Mouse (Mus musculus) hindbrain, embryonic 10.5 days (tissue): ENCODE measurements around the gene Pole2. TPM values are rescaled to one million over a fixed set of nuclear protein-coding genes. Genes with fewer than 3 reads are reported as not detected.
"Not testable (repeated sequence)": the region's sequence is repeated elsewhere in the genome, so short reads cannot be mapped to it uniquely, and the experiment has no call there.

Experiments used
- DNase-seq: peaks from one replicate; pipeline ENCODE4 v3.0.0-alpha.2; 2017; ENCODE audit warnings: low spot score
- H3K27ac ChIP-seq: fragments of 300-500 bp; sonication (generic); 2 replicates; pipeline ENCODE4 v1.5.1; 2016; ENCODE audit warnings: mild to moderate bottlenecking, moderate library complexity
- H3K27me3 ChIP-seq: fragments of 300-500 bp; sonication (generic); 2 replicates; pipeline ENCODE4 v1.6.1; 2016; ENCODE audit warnings: mild to moderate bottlenecking; ENCODE audit not compliant: poor library complexity, insufficient read depth, severe bottlenecking
- H3K36me3 ChIP-seq: fragments of 300-500 bp; sonication (generic); 2 replicates; pipeline ENCODE4 v1.6.1; 2016; ENCODE audit warnings: mild to moderate bottlenecking, moderate library complexity
- H3K4me1 ChIP-seq: fragments of 300-500 bp; sonication (generic); replicated peaks from 2 replicates; pipeline ENCODE4 v1.6.1; 2016; ENCODE audit warnings: mild to moderate bottlenecking
- H3K4me3 ChIP-seq: fragments of 300-500 bp; sonication (generic); 2 replicates; pipeline ENCODE4 v1.5.1; 2016; ENCODE audit warnings: mild to moderate bottlenecking, moderate library complexity
- H3K9me3 ChIP-seq: fragments of 300-500 bp; sonication (generic); 2 replicates; pipeline ENCODE4 v1.6.1; 2016; ENCODE audit warnings: mild to moderate bottlenecking, moderate library complexity
- WGBS: fragments of 180-500 bp; shearing (Covaris S2); methylation state at CpG from one replicate; pipeline ENCODE4 v1.1.7; 2016; 5-methylcytosine and 5-hydroxymethylcytosine counted together
- polyA plus RNA-seq: library from polyadenylated mRNA; unstranded; fragments of >200 nt; fragmentation: Nextera tagmentation; extraction: Ambion mirVana; gene quantifications from 2 replicates; pipeline ENCODE4 v1.2.1, GENCODE M21; 2016

Pole2 gene
- polyA plus RNA-seq, 1 experiment from 2014 or later = 23.4 TPM

- H3K4me3 ChIP-seq = peak overlapping the region; percentile 90
- DNase-seq = peak; percentile 62
- WGBS = 2% methylated on average over 86 of the region's 86 CpGs
- H3K9me3 ChIP-seq = no peaks in the 10 kb centered on the region
- no peaks in the 10 kb centered on the region for H3K27me3 ChIP-seq
- peaks cover 56% of the 10 kb centered on the region for H3K36me3 ChIP-seq
- H3K4me1 ChIP-seq = peaks cover 32% of the 10 kb centered on the region
- peak overlapping the region; percentile 96 for H3K27ac ChIP-seq
These were observed 43.4 kb downstream of the Pole2 start for GRCm38 (mm10) chr12:69184342-69185295.

GRCm38 (mm10) chr12:69183583-69184308, 44.2 kb downstream of the Pole2 start, which contains the start of the genes Rpl36al and Mgat2:
Rpl36al (minus strand) TSS chr12:69184083.
Mgat2 (plus strand) TSS chr12:69184157.
- Histone ChIP-seq H3K4me1 (peaks cover 32% of the 10 kb centered on the region), H3K36me3 (peaks cover 56% of the 10 kb centered on the region), H3K27me3 (no peaks in the 10 kb centered on the region), H3K27ac (peak within 1 kb of the TSS; percentile 96), H3K4me3 (peak within 1 kb of the TSS; percentile 90), H3K9me3 (no peaks in the 10 kb centered on the region)
- peak; percentile 97 for DNase-seq
- WGBS = under 1% methylated on average over 84 of the region's 84 CpGs

GRCm38 (mm10) chr12:69181800-69182199, 46.2 kb downstream of the Pole2 start:
- no peaks in the 10 kb centered on the region for H3K9me3 ChIP-seq
- H3K27me3 ChIP-seq = no peaks in the 10 kb centered on the region
- peaks cover 58% of the 10 kb centered on the region for H3K36me3 ChIP-seq
- H3K27ac ChIP-seq = no peak overlapping the region
- H3K4me1 ChIP-seq = peaks cover 25% of the 10 kb centered on the region
- 87% methylated on average over 4 of the region's 4 CpGs for WGBS
- no peak for DNase-seq
- H3K4me3 ChIP-seq = no peak overlapping the region

GRCm38 (mm10) chr12:69179371-69179770, 48.6 kb downstream of the Pole2 start:
- no peak for DNase-seq
- no peak overlapping the region for H3K27ac ChIP-seq
- no peak overlapping the region for H3K4me3 ChIP-seq
- no peaks in the 10 kb centered on the region for H3K27me3 ChIP-seq
- WGBS = 84% methylated on average over 12 of the region's 12 CpGs
- H3K4me1 ChIP-seq = peaks cover 5% of the 10 kb centered on the region
- no peaks in the 10 kb centered on the region for H3K9me3 ChIP-seq
- peaks cover 73% of the 10 kb centered on the region for H3K36me3 ChIP-seq

GRCm38 (mm10) chr12:69177526-69177925, 50.5 kb downstream of the Pole2 start:
- no peaks in the 10 kb centered on the region for H3K27me3 ChIP-seq
- H3K27ac ChIP-seq = no peak overlapping the region
- no peak overlapping the region for H3K4me3 ChIP-seq
- no peaks in the 10 kb centered on the region for H3K4me1 ChIP-seq
- H3K36me3 ChIP-seq = peaks cover 91% of the 10 kb centered on the region
- 85% methylated on average over 3 of the region's 3 CpGs for WGBS
- no peak for DNase-seq
- no peaks in the 10 kb centered on the region for H3K9me3 ChIP-seq

- no peaks in the 10 kb centered on the region for H3K27me3 ChIP-seq
- peaks cover 82% of the 10 kb centered on the region for H3K36me3 ChIP-seq
- H3K27ac ChIP-seq = no peak overlapping the region
- H3K4me3 ChIP-seq = no peak overlapping the region
- H3K9me3 ChIP-seq = no peaks in the 10 kb centered on the region
- DNase-seq = no peak
- no peaks in the 10 kb centered on the region for H3K4me1 ChIP-seq
- WGBS = 94% methylated on average over 3 of the region's 3 CpGs
These were observed 52.0 kb downstream of the Pole2 start for GRCm38 (mm10) chr12:69175975-69176374.

- no peak overlapping the region for H3K4me3 ChIP-seq
- H3K9me3 ChIP-seq = no peaks in the 10 kb centered on the region
- 95% methylated on average over 2 of the region's 2 CpGs for WGBS
These were observed 56.7 kb downstream of the Pole2 start for GRCm38 (mm10) chr12:69171307-69171706.

GRCm38 (mm10) chr12:69168461-69169106, 59.4 kb downstream of the Pole2 start, which contains the start of gene Lrr1:
Lrr1 (plus strand) TSS chr12:69168814.
- peaks cover 17% of the 10 kb centered on the region for H3K36me3 ChIP-seq
- peak within 1 kb of the TSS; percentile 93 for H3K4me3 ChIP-seq
- H3K27ac ChIP-seq = peak within 1 kb of the TSS; percentile 98
- peak; percentile 89 for DNase-seq
- peaks cover 22% of the 10 kb centered on the region for H3K4me1 ChIP-seq
- no peaks in the 10 kb centered on the region for H3K27me3 ChIP-seq
- H3K9me3 ChIP-seq = no peaks in the 10 kb centered on the region
- under 1% methylated on average over 40 of the region's 40 CpGs for WGBS

More at GRCm38 (mm10) chr12:69171307-69171706, 56.7 kb downstream of the Pole2 start:
- Histone ChIP-seq H3K27me3 (no peaks in the 10 kb centered on the region), H3K36me3 (peaks cover 45% of the 10 kb centered on the region), H3K4me1 (peaks cover 22% of the 10 kb centered on the region), H3K27ac (no peak overlapping the region)
- DNase-seq = no peak

- 10% methylated on average over 18 of the region's 18 CpGs for WGBS
- Histone ChIP-seq H3K4me3 (peak overlapping the region; percentile 93), H3K27ac (peak overlapping the region; percentile 98), H3K4me1 (peaks cover 22% of the 10 kb centered on the region), H3K27me3 (no peaks in the 10 kb centered on the region), H3K9me3 (no peaks in the 10 kb centered on the region), H3K36me3 (peaks cover 10% of the 10 kb centered on the region)
- no peak for DNase-seq
These were observed 60.1 kb downstream of the Pole2 start for GRCm38 (mm10) chr12:69167656-69168460.

- not testable (repeated sequence) for H3K36me3 ChIP-seq, H3K4me3 ChIP-seq, H3K27me3 ChIP-seq, DNase-seq, H3K9me3 ChIP-seq, H3K27ac ChIP-seq
- peaks cover 22% of the 10 kb centered on the region for H3K4me1 ChIP-seq
- 69% methylated on average over 8 of the region's 8 CpGs for WGBS
These were observed 61.0 kb downstream of the Pole2 start for GRCm38 (mm10) chr12:69166861-69167581.

- 64% methylated on average over 3 of the region's 3 CpGs for WGBS
These were observed 63.1 kb downstream of the Pole2 start for GRCm38 (mm10) chr12:69164904-69165303.

More at GRCm38 (mm10) chr12:69164904-69165303, 63.1 kb downstream of the Pole2 start:
- DNase-seq = no peak
- Histone ChIP-seq H3K4me1 (peaks cover 18% of the 10 kb centered on the region), H3K27me3 (no peaks in the 10 kb centered on the region), H3K9me3 (no peaks in the 10 kb centered on the region), H3K27ac (no peak overlapping the region), H3K4me3 (no peak overlapping the region), H3K36me3 (no peaks in the 10 kb centered on the region)
